Mouse (Mus musculus): Measurements from ENCODE around the gene Ypel5.

The Ypel5 gene

GRCm38 (mm10) chr17:72836158-72837115 lies at the start of gene Ypel5:
Gene Ypel5, plus strand, starts transcription at chr17:72836453.
- in situ Hi-C loops (cut with MboI; ENCODE audit: unreplicated experiment in 2 of 2) = loop anchor here in 1 of 2 experiments (25.0 kb wide), 1 partner anchor 1476 kb away; the partner anchor contains the start of gene Dpy30

- in situ Hi-C loops (cut with MboI; ENCODE audit: unreplicated experiment in 2 of 2) = loop anchor here in 1 of 2 experiments (5.0 to 25.0 kb wide), 4 partner anchors 183 to 1501 kb away; partner anchors contain the start of gene Alk
Observed at GRCm38 (mm10) chr17:72787886-72788436, 48.3 kb upstream of the Ypel5 start.

- in situ Hi-C loops (cut with MboI; ENCODE audit: unreplicated experiment in 2 of 2) = loop anchor here (5.0 to 25.0 kb wide), 3 partner anchors 402 to 1506 kb away; no protein-coding TSS in a partner anchor
Observed at GRCm38 (mm10) chr17:72793278-72793677, 43.0 kb upstream of the Ypel5 start.

GRCm38 (mm10) chr17:72794660-72795059 lies 41.6 kb upstream of the Ypel5 start:
- in situ Hi-C loops (cut with MboI; ENCODE audit: unreplicated experiment in 2 of 2) = loop anchor here (5.0 to 25.0 kb wide), 5 partner anchors 38 to 1507 kb away; no protein-coding TSS in a partner anchor

GRCm38 (mm10) chr17:72795392-72796047 lies 40.7 kb upstream of the Ypel5 start:
- in situ Hi-C loops (cut with MboI; ENCODE audit: unreplicated experiment in 2 of 2) = loop anchor here (5.0 to 25.0 kb wide), 5 partner anchors 37 to 1508 kb away; no protein-coding TSS in a partner anchor

GRCm38 (mm10) chr17:72796506-72796905 lies 39.7 kb upstream of the Ypel5 start:
- in situ Hi-C loops (cut with MboI; ENCODE audit: unreplicated experiment in 2 of 2) = loop anchor here (5.0 to 25.0 kb wide), 5 partner anchors 36 to 1509 kb away; no protein-coding TSS in a partner anchor

GRCm38 (mm10) chr17:72797867-72798266 lies 38.4 kb upstream of the Ypel5 start:
- in situ Hi-C loops (cut with MboI; ENCODE audit: unreplicated experiment in 2 of 2) = loop anchor here (5.0 to 25.0 kb wide), 5 partner anchors 34 to 1511 kb away; no protein-coding TSS in a partner anchor

GRCm38 (mm10) chr17:72809942-72810654 lies 26.2 kb upstream of the Ypel5 start:
- in situ Hi-C loops (cut with MboI; ENCODE audit: unreplicated experiment in 2 of 2) = no loop called here

- in situ Hi-C loops (cut with MboI; ENCODE audit: unreplicated experiment in 2 of 2) = no loop called here
Observed at GRCm38 (mm10) chr17:72813419-72814315, 22.6 kb upstream of the Ypel5 start.

GRCm38 (mm10) chr17:72817574-72817973 lies 18.7 kb upstream of the Ypel5 start:
- in situ Hi-C loops (cut with MboI; ENCODE audit: unreplicated experiment in 2 of 2) = no loop called here

GRCm38 (mm10) chr17:72819714-72820113 lies 16.5 kb upstream of the Ypel5 start:
- in situ Hi-C loops (cut with MboI; ENCODE audit: unreplicated experiment in 2 of 2) = no loop called here

- in situ Hi-C loops (cut with MboI; ENCODE audit: unreplicated experiment in 2 of 2) = no loop called here
Observed at GRCm38 (mm10) chr17:72820425-72820824, 15.8 kb upstream of the Ypel5 start.

GRCm38 (mm10) chr17:72821923-72822322 lies 14.3 kb upstream of the Ypel5 start:
- in situ Hi-C loops (cut with MboI; ENCODE audit: unreplicated experiment in 2 of 2) = no loop called here

- in situ Hi-C loops (cut with MboI; ENCODE audit: unreplicated experiment in 2 of 2) = loop anchor here in 1 of 2 experiments (25.0 kb wide), 1 partner anchor 1485 kb away; the partner anchor contains the start of gene Dpy30
Observed at GRCm38 (mm10) chr17:72826916-72827534, 9.2 kb upstream of the Ypel5 start.

GRCm38 (mm10) chr17:72828027-72828678 lies 8.1 kb upstream of the Ypel5 start:
- in situ Hi-C loops (cut with MboI; ENCODE audit: unreplicated experiment in 2 of 2) = loop anchor here in 1 of 2 experiments (25.0 kb wide), 1 partner anchor 1484 kb away; the partner anchor contains the start of gene Dpy30

GRCm38 (mm10) chr17:72828687-72829086 lies 7.6 kb upstream of the Ypel5 start:
- in situ Hi-C loops (cut with MboI; ENCODE audit: unreplicated experiment in 2 of 2) = loop anchor here in 1 of 2 experiments (25.0 kb wide), 1 partner anchor 1484 kb away; the partner anchor contains the start of gene Dpy30

GRCm38 (mm10) chr17:72837140-72837712 lies 973 bp downstream of the Ypel5 start:
- in situ Hi-C loops (cut with MboI; ENCODE audit: unreplicated experiment in 2 of 2) = loop anchor here in 1 of 2 experiments (25.0 kb wide), 1 partner anchor 1475 kb away; the partner anchor contains the start of gene Dpy30
